Mouse (Mus musculus): ENCODE measurements at regions not wholly inside any gene's neighbourhood (a gene's known extent, or its start where the extent isn't known, plus 50 kb on each side); places are given as distances from the start of the nearest gene placed in this dataset.

- no peak for TF ChIP-seq ZNF384 (IDR thresholded peaks at IDR 0.05; ENCODE audit: low read depth, low read length)
- no peak for TF ChIP-seq MAFK (IDR thresholded peaks at IDR 0.05; ENCODE audit: insufficient read depth, low read depth, low read length)
- no peak for TF ChIP-seq ZC3H11A (IDR thresholded peaks at IDR 0.05; ENCODE audit: borderline replicate concordance, low read depth, low read length)
- no peak for TF ChIP-seq CHD2 (IDR thresholded peaks at IDR 0.05; ENCODE audit: low read depth, low read length)
These were observed 433.5 kb downstream of the Pros1 start for GRCm38 (mm10) chr16:63287655-63288054.
